Comparison of ENCODE assay signal across 15 mouse cellular contexts in genomic region chr8:34702806-34703205, GRCm38 (mm10).
"Had no signal": no experiment of that assay in that cellular context is flagged by ENCODE, and none has a peak within 500 bp of the region (broad histone marks: within the 10 kb centered on the region; RNA-seq: fewer than 3 reads in every experiment).

No protein-coding gene starts in this region.

- H3K4me3 ChIP-seq: limb, embryonic 12.5 days; liver, embryonic 13.5 days; lung, embryonic 15.5 days; myocyte; neural tube, embryonic 15.5 days had no signal

- H3K27me3 ChIP-seq: limb, embryonic 12.5 days; liver, embryonic 13.5 days; lung, embryonic 15.5 days; neural tube, embryonic 15.5 days had no signal

- H3K4me2 ChIP-seq: limb, embryonic 12.5 days; liver, embryonic 13.5 days; lung, embryonic 15.5 days; neural tube, embryonic 15.5 days had no signal

- DNase-seq: kidney, adult 8-10 months; kidney, postnatal 25 days; layer of hippocampus, adult 9-11 months; layer of hippocampus, postnatal 36 days; liver; liver, embryonic 13.5 days; liver, postnatal 0 days; lung, postnatal 36 days; midbrain, embryonic 14.5 days; thymus, adult 2 months; thymus, postnatal 36 days had no signal

- H3K4me1 ChIP-seq: liver, embryonic 13.5 days; lung, embryonic 15.5 days; neural tube, embryonic 15.5 days had no signal

- H3K9me3 ChIP-seq: limb, embryonic 12.5 days; liver, embryonic 13.5 days; lung, embryonic 15.5 days; neural tube, embryonic 15.5 days had no signal

- H3K27ac ChIP-seq: limb, embryonic 12.5 days; liver, embryonic 13.5 days; lung, embryonic 15.5 days; neural tube, embryonic 15.5 days had no signal

- H3K9ac ChIP-seq: limb, embryonic 12.5 days; liver, embryonic 13.5 days; liver, postnatal 0 days; lung, embryonic 15.5 days; neural tube, embryonic 15.5 days had no signal

- ATAC-seq: liver, postnatal 0 days had no signal

- H3K36me3 ChIP-seq: limb, embryonic 12.5 days; liver, embryonic 13.5 days; lung, embryonic 15.5 days; neural tube, embryonic 15.5 days had no signal
